Mouse (Mus musculus): ENCODE measurements at regions not wholly inside any gene's neighbourhood (a gene's known extent, or its start where the extent isn't known, plus 50 kb on each side); places are given as distances from the start of the nearest gene placed in this dataset.

DNA sequence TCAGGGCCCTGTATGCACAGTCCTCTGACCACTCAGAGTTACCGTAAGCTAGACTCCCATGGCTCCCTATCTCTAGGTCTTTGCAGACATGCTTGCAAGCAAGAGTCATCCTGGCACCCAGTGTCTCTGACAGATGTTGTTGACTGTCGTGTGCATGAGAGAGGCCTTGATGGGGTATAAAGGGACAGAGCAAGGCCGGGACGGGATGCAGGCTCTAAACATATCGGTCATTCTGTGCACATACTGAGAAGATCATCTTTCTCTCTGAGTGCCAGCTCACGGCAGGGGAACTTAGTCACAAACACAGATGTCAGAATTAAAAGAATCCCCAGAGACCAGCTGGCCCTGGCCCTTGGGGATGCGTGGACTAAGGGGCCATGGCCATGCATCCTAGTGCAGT, 199.4 kb upstream of the Usp24 start:
- DNase-seq = no peak

- DNase-seq = no peak
Observed at GRCm38 (mm10) chr4:106121306-106121705, 194.7 kb upstream of the Usp24 start.

GRCm38 (mm10) chr4:106123038-106123654, 192.9 kb upstream of the Usp24 start:
- DNase-seq = no peak

DNA sequence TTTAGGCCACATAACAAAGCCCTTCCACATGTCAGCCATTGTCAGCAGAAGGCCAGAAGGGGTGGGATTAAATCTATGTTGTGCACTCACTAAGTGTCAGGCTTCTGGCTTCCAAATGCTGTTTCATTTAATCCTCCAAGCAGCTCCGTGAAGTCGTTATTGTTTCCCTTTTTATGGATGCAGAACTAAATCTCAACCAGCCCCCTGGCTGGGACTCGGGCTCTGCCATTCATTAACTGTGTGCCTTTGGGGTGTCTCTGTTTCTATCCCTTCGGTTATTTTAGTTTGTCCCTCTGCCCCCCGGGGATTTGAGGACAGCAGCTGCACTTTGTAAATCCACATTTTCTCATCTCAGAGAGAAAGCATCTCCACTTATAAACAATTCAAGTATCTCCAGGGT, 188.8 kb upstream of the Usp24 start:
- no peak for DNase-seq

DNA sequence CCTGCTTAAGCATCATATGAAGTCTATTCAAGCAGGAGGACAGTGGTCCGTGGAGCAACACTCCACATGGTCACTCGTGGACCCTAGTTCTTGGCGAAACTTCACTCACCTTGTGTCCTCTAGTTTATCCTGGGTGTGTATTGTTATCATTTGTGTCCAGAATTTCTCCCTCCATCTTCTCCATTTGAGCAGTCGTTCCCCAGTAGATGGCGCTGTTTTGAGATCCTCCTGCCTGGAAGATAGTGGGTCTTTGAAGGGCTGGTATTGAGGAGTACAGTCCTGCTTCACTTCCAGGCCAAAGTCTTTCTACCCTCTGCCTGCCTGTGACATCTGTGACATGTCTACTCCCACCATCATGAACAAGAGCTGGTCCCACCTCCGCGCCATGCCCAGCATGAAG, 188.4 kb upstream of the Usp24 start:
- peak; percentile 41 for DNase-seq

- no peak for DNase-seq
Observed at GRCm38 (mm10) chr4:106129327-106129726, 186.7 kb upstream of the Usp24 start.

GRCm38 (mm10) chr4:106129803-106130202, 186.2 kb upstream of the Usp24 start:
- DNase-seq = no peak

DNA sequence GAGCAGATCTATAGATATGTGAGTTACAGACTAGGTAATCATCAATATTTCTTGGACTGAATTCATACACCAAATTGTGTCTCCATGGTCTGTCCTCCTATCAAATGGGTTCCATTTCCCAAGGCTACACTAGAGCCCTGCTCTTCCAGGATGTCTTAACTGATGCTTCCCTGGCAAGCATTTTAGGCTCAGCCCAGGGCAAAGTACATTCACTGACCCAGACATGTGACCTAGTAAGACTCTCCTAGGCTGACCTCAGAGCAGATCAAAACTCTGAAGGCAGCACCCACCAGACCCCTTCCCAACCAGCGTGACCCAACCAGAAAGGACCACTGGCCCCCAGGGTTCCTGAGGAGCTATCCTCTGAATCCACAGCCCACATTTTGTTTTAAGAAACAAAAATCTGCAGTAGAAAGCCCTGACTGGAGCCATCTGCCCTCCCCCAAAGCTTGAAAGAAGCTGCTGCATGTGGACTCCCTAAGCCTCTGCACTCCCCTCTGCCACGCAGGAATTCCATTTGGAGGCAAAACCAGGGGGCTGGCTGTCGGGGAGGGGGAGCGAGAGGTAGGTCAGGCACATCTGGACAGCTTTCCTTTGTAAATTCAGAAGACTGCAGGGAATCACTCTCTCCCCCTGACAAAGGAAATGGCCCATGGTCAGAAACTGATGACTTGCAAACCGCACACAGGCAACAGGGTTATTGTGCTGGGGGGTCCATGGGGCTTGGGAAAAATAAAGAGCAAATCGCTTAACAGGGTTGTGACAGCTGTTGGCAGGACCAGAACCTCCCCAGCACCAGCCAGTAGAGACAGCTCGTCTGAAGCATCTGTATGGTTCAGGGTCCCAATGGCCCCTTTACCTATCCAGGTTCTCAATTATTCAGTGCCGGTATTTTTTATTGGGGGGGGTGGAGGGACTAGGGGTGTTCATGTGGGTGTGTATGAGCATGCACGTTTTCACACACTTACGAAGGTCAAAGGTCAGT, 182.0 kb upstream of the Usp24 start:
- DNase-seq = no peak

DNA sequence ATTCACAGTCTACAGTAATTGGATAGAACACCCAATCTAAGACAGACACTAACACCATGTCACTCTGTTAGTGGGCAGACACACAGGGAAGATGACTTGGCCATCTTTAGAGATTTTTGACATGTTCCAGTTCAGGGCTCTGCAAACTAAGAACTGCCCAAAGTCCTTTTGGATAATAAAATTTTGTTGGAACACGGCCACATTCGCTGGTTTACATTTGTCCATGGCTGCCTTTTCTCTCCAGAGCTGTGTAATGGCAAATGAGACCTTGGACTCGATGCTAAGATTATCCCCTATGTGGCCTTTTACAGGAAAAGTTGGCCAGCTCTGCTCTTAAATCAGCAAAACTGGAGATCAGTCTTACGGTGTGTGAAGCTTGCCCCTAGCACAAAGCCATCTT, 173.3 kb upstream of the Usp24 start:
- no peak for DNase-seq

DNA sequence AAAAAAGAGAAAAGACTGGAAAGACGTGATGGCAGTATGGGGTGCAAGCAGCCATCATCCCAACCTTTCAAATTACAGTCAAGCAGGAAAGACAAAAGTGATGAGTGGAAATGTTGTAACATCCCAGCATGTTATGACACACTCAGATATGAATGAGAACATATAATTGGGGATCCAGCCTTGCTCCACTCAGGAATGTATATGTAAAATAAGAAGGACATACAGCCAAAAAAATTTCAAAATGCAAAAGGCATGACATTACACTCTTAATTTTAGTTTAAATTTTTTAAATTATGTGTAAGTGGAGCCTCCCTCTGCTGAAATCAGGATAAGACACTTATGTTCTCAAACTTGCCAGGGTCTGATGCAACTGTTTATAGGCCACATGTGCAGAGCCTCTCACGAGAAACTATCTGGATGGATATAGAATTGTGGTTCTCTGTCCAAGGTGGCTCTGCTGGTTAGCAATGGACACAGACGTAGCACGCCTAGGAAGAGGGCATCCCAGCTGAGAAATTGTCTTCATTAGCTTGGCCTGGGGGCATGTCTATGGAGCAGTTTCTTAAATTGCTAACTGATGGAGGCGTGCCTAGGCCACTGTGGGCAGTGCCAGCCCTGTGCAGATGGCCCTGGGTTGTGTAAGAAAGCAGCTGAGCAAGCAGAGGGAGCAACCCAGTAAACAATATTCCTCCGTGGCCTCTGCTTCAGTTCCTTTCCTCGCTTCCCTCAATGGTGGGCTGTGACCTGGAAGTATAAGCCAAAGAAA, 171.5 kb upstream of the Usp24 start:
- DNase-seq = no peak

- DNase-seq = no peak
Observed at GRCm38 (mm10) chr4:106146919-106147460, 169.0 kb upstream of the Usp24 start.

GRCm38 (mm10) chr4:106148866-106149265, 167.1 kb upstream of the Usp24 start:
- DNase-seq = no peak

DNA sequence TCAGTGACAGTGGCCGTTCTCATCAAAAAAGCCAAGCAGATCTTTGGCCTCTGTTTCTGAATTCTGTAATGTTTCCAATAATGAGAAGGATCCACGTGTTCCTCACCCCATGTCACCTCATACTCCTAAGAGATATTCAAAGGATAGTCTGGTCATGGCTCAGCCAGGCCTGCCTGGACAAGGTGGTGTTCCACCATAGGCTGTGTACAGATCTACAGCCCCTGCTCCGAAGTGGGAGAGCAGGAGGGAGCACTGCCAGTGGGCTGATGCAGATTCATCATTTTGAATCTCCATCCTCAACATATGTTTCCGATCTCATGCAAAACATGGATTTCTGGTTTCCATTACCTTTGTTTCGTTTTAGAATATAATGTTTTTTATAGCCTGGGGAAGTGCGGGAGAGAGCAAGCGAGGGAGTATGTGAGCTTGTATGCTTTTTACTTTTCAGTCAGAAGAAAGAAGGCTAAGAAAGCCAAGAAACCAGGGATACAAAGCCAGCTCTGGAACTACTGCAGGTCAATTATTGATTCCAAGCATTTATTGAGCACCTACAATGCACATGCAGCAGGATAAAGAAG, 166.5 kb upstream of the Usp24 start:
- DNase-seq = no peak

DNA sequence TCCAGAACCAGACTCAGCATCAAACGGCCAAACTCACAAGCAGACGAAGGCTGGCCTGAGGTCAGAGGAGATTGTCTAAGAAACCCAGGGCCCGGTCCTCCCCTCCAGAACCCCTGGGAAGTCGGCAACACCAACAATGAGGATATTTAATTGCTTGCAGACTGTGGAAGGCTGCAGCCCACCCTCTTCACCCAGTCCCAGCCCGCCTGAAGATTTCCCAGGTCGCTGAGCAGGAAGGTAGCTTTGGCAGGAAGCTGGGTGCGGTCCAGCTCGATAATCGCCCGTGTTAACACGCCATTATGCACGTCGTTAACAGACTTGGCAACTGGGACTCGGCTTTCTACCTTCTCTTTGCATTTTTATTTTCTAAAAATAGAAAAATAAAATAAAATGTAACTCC, 165.2 kb upstream of the Usp24 start:
- no peak for DNase-seq

GRCm38 (mm10) chr4:106157451-106158179, 158.4 kb upstream of the Usp24 start:
- DNase-seq = no peak

DNA sequence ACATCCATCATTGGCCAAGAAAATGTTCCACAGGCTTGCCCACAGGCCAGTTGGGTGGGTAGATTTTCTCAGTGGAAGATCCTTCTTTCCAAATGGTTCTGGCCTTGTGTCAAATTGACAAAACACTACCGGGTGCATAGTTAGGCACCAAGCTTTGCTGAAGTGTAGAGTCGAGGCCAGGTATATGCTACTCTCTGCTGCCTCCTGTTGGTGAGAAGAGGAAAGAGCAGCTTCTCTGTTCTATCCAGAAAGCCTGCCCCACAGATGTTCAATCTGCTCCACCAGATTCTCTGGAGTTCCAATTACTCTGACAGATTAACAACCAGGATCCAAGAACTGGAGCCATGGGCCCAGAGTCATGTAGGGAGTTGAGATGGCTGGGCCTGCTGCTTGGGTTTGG, 154.4 kb upstream of the Usp24 start:
- no peak for DNase-seq

- no peak for DNase-seq
Observed at GRCm38 (mm10) chr4:106162551-106162950, 153.5 kb upstream of the Usp24 start.

- no peak for DNase-seq
Observed at GRCm38 (mm10) chr4:106163220-106163619, 152.8 kb upstream of the Usp24 start.

DNA sequence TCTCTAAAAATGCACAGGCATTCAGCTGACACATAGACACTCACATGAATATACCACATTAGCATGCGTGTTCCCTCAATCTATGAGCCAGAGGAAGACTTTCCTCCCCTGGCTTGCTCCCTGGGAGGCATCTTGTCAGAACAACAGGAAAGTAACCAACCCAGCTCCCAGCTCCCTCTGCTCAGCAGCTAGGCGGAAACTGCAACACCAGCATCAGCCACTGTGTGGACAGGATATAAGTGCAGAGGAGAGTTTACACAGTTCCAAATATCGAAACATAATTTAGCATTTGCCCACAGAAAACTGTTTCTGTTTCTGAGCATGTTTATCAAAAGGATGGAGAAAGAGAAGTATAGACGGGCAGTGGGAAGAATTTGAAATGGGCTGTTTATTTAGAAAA, 148.3 kb upstream of the Usp24 start:
- DNase-seq = no peak

DNA sequence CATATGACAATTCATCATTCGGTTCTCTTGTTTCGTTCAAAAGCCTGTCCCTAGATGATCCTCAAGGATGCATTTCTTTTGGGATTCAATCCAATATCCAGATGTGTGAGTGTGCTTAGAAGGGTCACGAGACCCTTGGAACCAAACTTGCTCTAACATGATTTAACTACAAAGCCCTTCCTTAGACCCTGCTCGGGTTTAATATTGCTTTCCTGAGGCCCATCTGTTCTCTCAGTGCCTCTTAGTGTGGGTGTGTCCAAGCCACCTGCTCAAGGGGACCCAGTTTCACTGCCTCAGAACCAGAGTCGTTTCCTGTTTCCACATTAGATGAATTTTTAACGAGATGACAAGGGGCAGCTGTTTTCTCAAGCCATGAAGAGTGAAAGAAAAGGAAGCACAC, 147.3 kb upstream of the Usp24 start:
- DNase-seq = no peak

DNA sequence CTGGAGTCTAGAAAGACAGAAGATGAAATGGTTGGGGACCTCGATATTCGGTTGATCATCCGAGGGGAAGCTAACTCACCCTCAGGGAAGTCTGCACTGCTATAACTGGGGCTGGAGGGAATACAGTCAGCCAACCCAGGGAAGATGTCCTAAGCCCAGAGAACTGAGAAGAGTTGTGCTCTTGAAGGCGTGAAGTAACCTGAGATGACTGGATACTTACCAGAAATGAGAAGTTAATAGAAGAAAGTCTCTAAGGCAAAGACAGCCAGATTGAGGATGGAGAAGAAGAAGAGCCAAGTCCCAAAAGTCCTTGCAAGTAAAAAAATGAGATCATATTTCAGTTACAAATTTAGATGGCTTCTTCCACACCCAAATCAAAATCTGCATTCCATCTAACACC, 146.5 kb upstream of the Usp24 start:
- no peak for DNase-seq

DNA sequence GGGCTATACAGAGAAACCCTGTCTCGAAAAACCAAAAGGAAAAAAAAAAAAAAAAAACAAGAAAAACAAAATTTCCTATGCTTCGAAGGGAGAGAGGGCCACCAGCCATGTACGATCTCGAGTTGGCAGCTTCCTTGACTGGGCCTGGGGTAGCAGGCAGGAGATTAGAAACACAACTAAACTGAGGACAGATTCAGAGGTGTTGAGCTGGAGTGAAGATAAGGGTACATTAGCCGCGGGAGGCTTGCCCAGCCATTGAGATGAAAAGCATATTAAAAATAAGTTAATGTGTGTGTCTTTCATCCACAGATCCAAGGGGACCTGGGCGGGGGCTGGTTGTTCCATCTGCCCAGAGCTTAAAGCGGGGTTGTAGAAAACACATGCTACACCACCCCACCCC, 145.3 kb upstream of the Usp24 start:
- no peak for DNase-seq

Measured in heart, postnatal 4 days (tissue).